Mouse (Mus musculus) thymus, adult 2 months (tissue): ENCODE results near the gene Ush2a.

Experiments
- CTCF ChIP-seq: fragments of 200-500 bp; IDR thresholded peaks from 2 replicates; pipeline ENCODE4 v1.5.1; 2012; ENCODE audit warnings: mild to moderate bottlenecking, control low read depth, low read length, moderate library complexity, borderline replicate concordance; ENCODE audit not compliant: control insufficient read depth, poor library complexity, insufficient read depth; ENCODE audit errors: extremely low read depth
- POLR2A ChIP-seq: fragments of 200-500 bp; IDR thresholded peaks from 2 replicates; pipeline ENCODE4 v1.6.1; 2012; ENCODE audit warnings: mild to moderate bottlenecking, low read length, control low read depth, moderate library complexity; ENCODE audit not compliant: control insufficient read depth, poor library complexity, insufficient read depth; ENCODE audit errors: extremely low read depth

- no peak for TF ChIP-seq CTCF
- no peak for TF ChIP-seq POLR2A
Observed at GRCm38 (mm10) chr1:188430689-188431088, 168.9 kb downstream of the Ush2a start.
